Mouse (Mus musculus) layer of hippocampus, postnatal 14 days (tissue): ENCODE results near the gene Tmco2. TPM values are rescaled to one million over a fixed set of nuclear protein-coding genes. Genes with fewer than 3 reads are reported as not detected.
A peak's percentile ranks its signal among the peaks of the same experiment; 100 is the strongest.
"Not testable (repeated sequence)": the region's sequence is repeated elsewhere in the genome, so short reads cannot be mapped to it uniquely, and the experiment has no call there.

Source experiments
- DNase-seq, 2 experiments: peaks; one replicate each; pipeline ENCODE4 v3.0.0; 2021 to 2022; ENCODE audit warnings: low spot score in 2 of 2, mixed read lengths in 1 of 2
- long read RNA-seq, 2 experiments: library from polyadenylated mRNA; stranded (forward); transcript quantifications; one replicate each; pipeline ENCODE4 v2.0.0; 2021
- total RNA-seq, 2 experiments: library from RNA; stranded (reverse); gene quantifications; 2 replicates each; pipeline ENCODE4 v1.2.3; 2021

Gene Tmco2
- total RNA-seq = not detected
- long read RNA-seq, experiment 1 = 0 reads
- long read RNA-seq, experiment 2 = 0 reads

- no peak for DNase-seq
Observed at GRCm38 (mm10) chr4:121109126-121109525, at the start of gene Tmco2. Gene Tmco2, minus strand, starts transcription at chr4:121109226.

- DNase-seq = no peak
Observed at GRCm38 (mm10) chr4:121103304-121103703, 5.7 kb downstream of the Tmco2 start.

GRCm38 (mm10) chr4:121097650-121098378, 11.2 kb downstream of the Tmco2 start, which contains the start of gene Zmpste24:
Gene Zmpste24, minus strand, starts transcription at chr4:121098241.
- peak; percentile 89 to 91 for DNase-seq

GRCm38 (mm10) chr4:121090211-121090610, 18.8 kb downstream of the Tmco2 start:
- no peak for DNase-seq

- no peak for DNase-seq
Observed at GRCm38 (mm10) chr4:121088696-121089095, 20.3 kb downstream of the Tmco2 start.

- DNase-seq = no peak
Observed at GRCm38 (mm10) chr4:121084506-121084905, 24.5 kb downstream of the Tmco2 start.

GRCm38 (mm10) chr4:121080395-121080794, 28.6 kb downstream of the Tmco2 start:
- DNase-seq = no peak

- DNase-seq = no peak
Observed at GRCm38 (mm10) chr4:121077915-121078646, 30.9 kb downstream of the Tmco2 start.

- no peak for DNase-seq
Observed at GRCm38 (mm10) chr4:121074250-121074649, 34.8 kb downstream of the Tmco2 start.

GRCm38 (mm10) chr4:121065336-121065735, 43.7 kb downstream of the Tmco2 start:
- DNase-seq = no peak

- not testable (repeated sequence) for DNase-seq
Observed at GRCm38 (mm10) chr4:121059218-121059617, 49.8 kb downstream of the Tmco2 start.

GRCm38 (mm10) chr4:121057032-121057431, 52.0 kb downstream of the Tmco2 start:
- peak; percentile 39 to 57 for DNase-seq

- DNase-seq = no peak
Observed at GRCm38 (mm10) chr4:121056342-121056741, 52.7 kb downstream of the Tmco2 start.

Other genes with a start within 250 kb of the Tmco2 start
- 10 to 100 TPM in 1 of 2 experiments, 1 to 10 TPM in 1; 9.4 to 10.1 TPM for gene Exo5, start 184.2 kb downstream of the Tmco2 start, total RNA-seq
- 1 to 10 TPM; 1.4 to 2.8 TPM for gene Zfp69, start 157.5 kb downstream of the Tmco2 start, total RNA-seq
- gene Smap2, start 92.0 kb downstream of the Tmco2 start, total RNA-seq = 100 to 1,000 TPM; 138 to 140 TPM
- 1 to 10 TPM; 5.7 to 7.0 TPM for gene Col9a2, start 69.8 kb downstream of the Tmco2 start, total RNA-seq
- gene Zmpste24, start 11.0 kb downstream of the Tmco2 start, total RNA-seq = 10 to 100 TPM; 24.7 to 25.6 TPM
- gene Rlf, start 105.9 kb upstream of the Tmco2 start, total RNA-seq = 10 to 100 TPM; 30.6 to 32.2 TPM
- gene Gm12888, start 215.7 kb upstream of the Tmco2 start, total RNA-seq = not detected